Mouse (Mus musculus): ENCODE measurements around the gene Trnau1ap. TPM values are rescaled to one million over a fixed set of nuclear protein-coding genes. Genes with fewer than 3 reads are reported as not detected.

Gene Trnau1ap
- polyA plus RNA-seq, 1 experiment from 2014 or later = 77.0 TPM

GRCm38 (mm10) chr4:132345135-132345842 is 16.0 kb upstream of the Trnau1ap start:
- Histone ChIP-seq H3K4me3 (ENCODE audit: low read length) (peak overlapping the region; percentile 83), H3K4me1 (ENCODE audit: insufficient read depth, low read length) (peaks cover 25% of the 10 kb centered on the region), H3K27ac (ENCODE audit: low read length) (peak overlapping the region; percentile 49; the same call in 1 of the 2 replicates), H3K36me3 (ENCODE audit: insufficient read depth, low read length) (no peaks in the 10 kb centered on the region), H3K27me3 (ENCODE audit: insufficient read depth, low read length) (no peaks in the 10 kb centered on the region), H3K4me2 (replicated peaks; ENCODE audit: low read depth, low read length) (peak overlapping the region; percentile 97), H3K9me3 (ENCODE audit: low read length) (no peaks in the 10 kb centered on the region), H3K9ac (replicated peaks; ENCODE audit: low read length) (peak overlapping the region; percentile 80)
- under 1% methylated on average over 83 of the region's 83 CpGs for WGBS
- peak; percentile 92 for ATAC-seq (ENCODE audit: low FRiP score, low TSS enrichment)

GRCm38 (mm10) chr4:132344403-132345134 is 15.2 kb upstream of the Trnau1ap start:
- 0 out of 2 replicates have a peak, but pooled peaks have one; percentile 8 for ATAC-seq (ENCODE audit: low FRiP score, low TSS enrichment)
- WGBS = 3% methylated on average over 13 of the region's 13 CpGs
- Histone ChIP-seq H3K4me3 (ENCODE audit: low read length) (peak overlapping the region; percentile 83), H3K36me3 (ENCODE audit: insufficient read depth, low read length) (peaks cover 3% of the 10 kb centered on the region; the same call in 1 of the 2 replicates), H3K4me1 (ENCODE audit: insufficient read depth, low read length) (peaks cover 25% of the 10 kb centered on the region), H3K27ac (ENCODE audit: low read length) (peak overlapping the region; percentile 49; the same call in 1 of the 2 replicates), H3K4me2 (replicated peaks; ENCODE audit: low read depth, low read length) (peak overlapping the region; percentile 97), H3K9ac (replicated peaks; ENCODE audit: low read length) (peak overlapping the region; percentile 80), H3K9me3 (ENCODE audit: low read length) (no peaks in the 10 kb centered on the region), H3K27me3 (ENCODE audit: insufficient read depth, low read length) (no peaks in the 10 kb centered on the region)

DNA sequence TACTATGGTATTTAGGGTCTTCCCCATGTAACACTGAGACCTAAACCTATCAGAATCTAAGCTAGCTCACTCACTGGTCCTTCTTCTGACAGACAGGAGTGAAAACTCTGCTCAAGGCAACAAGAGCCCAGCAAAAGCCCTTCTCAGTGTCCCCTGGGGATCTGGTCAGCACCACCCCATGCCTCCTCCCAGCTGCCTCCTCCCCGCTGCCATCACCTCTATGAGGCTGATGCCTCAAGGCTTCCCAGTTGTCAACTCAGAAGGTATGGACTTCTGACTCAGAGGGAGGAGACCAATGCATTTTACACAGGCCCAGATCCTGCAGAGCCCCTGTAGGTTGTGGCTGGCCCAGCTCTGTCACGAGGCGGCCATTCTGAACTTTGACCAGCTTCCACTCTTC is 12.1 kb upstream of the Trnau1ap start:
- Histone ChIP-seq H3K27ac (ENCODE audit: low read length) (no peak overlapping the region), H3K4me3 (ENCODE audit: low read length) (no peak overlapping the region), H3K27me3 (ENCODE audit: insufficient read depth, low read length) (no peaks in the 10 kb centered on the region), H3K4me1 (ENCODE audit: insufficient read depth, low read length) (peaks cover 25% of the 10 kb centered on the region), H3K9ac (replicated peaks; ENCODE audit: low read length) (no peak overlapping the region), H3K9me3 (ENCODE audit: low read length) (no peaks in the 10 kb centered on the region), H3K36me3 (ENCODE audit: insufficient read depth, low read length) (peaks cover 30% of the 10 kb centered on the region), H3K4me2 (replicated peaks; ENCODE audit: low read depth, low read length) (no peak overlapping the region)
- WGBS = 91% methylated on average over 3 of the region's 3 CpGs
- ATAC-seq (ENCODE audit: low FRiP score, low TSS enrichment) = no peak

GRCm38 (mm10) chr4:132338943-132339342 is 9.6 kb upstream of the Trnau1ap start:
- ATAC-seq (ENCODE audit: low FRiP score, low TSS enrichment) = no peak

DNA sequence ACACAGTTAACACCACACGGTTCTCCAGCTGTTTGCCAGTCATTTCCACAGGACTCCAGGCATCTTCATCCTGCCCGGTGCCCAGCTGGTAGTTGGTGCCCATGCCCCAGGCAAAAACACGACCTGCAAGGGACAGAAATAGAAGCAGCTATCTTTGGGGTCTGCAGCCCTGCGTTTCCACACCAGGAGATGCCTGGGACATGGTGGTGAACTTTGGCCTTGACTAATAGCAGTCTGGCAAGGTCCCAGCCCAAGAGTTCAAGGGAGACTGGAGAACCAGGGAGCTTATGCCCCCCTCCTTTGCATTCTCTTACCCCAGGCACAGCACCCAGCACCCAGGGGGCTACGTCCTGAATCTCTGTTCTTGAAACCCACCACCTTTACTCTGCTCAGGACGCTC is 3.5 kb upstream of the Trnau1ap start:
- WGBS = 89% methylated on average over 6 of the region's 6 CpGs
- Histone ChIP-seq H3K4me1 (ENCODE audit: insufficient read depth, low read length) (peaks cover 14% of the 10 kb centered on the region), H3K4me2 (replicated peaks; ENCODE audit: low read depth, low read length) (no peak overlapping the region), H3K4me3 (ENCODE audit: low read length) (no peak overlapping the region), H3K9me3 (ENCODE audit: low read length) (no peaks in the 10 kb centered on the region), H3K9ac (replicated peaks; ENCODE audit: low read length) (no peak overlapping the region), H3K27me3 (ENCODE audit: insufficient read depth, low read length) (no peaks in the 10 kb centered on the region), H3K27ac (ENCODE audit: low read length) (no peak overlapping the region), H3K36me3 (ENCODE audit: insufficient read depth, low read length) (peaks cover 50% of the 10 kb centered on the region)
- ATAC-seq (ENCODE audit: low FRiP score, low TSS enrichment) = no peak

More at GRCm38 (mm10) chr4:132338943-132339342, 9.6 kb upstream of the Trnau1ap start:
- H3K9ac ChIP-seq (replicated peaks; ENCODE audit: low read length) = no peak overlapping the region
- H3K36me3 ChIP-seq (ENCODE audit: insufficient read depth, low read length) = peaks cover 49% of the 10 kb centered on the region
- no peaks in the 10 kb centered on the region for H3K27me3 ChIP-seq (ENCODE audit: insufficient read depth, low read length)
- H3K9me3 ChIP-seq (ENCODE audit: low read length) = no peaks in the 10 kb centered on the region
- no peak overlapping the region for H3K4me3 ChIP-seq (ENCODE audit: low read length)
- H3K4me2 ChIP-seq (replicated peaks; ENCODE audit: low read depth, low read length) = no peak overlapping the region
- peaks cover 12% of the 10 kb centered on the region for H3K4me1 ChIP-seq (ENCODE audit: insufficient read depth, low read length)
- WGBS = 89% methylated on average over 13 of the region's 13 CpGs
- H3K27ac ChIP-seq (ENCODE audit: low read length) = no peak overlapping the region

- no peak overlapping the region for H3K4me3 ChIP-seq (ENCODE audit: low read length)
- H3K9me3 ChIP-seq (ENCODE audit: low read length) = no peaks in the 10 kb centered on the region
- H3K36me3 ChIP-seq (ENCODE audit: insufficient read depth, low read length) = peaks cover 43% of the 10 kb centered on the region
- peaks cover 14% of the 10 kb centered on the region for H3K4me1 ChIP-seq (ENCODE audit: insufficient read depth, low read length)
- no peak for ATAC-seq (ENCODE audit: low FRiP score, low TSS enrichment)
- no peak overlapping the region for H3K9ac ChIP-seq (replicated peaks; ENCODE audit: low read length)
- H3K27ac ChIP-seq (ENCODE audit: low read length) = no peak overlapping the region
- 74% methylated on average over 3 of the region's 3 CpGs for WGBS
- H3K4me2 ChIP-seq (replicated peaks; ENCODE audit: low read depth, low read length) = no peak overlapping the region
- H3K27me3 ChIP-seq (ENCODE audit: insufficient read depth, low read length) = no peaks in the 10 kb centered on the region
Observed at GRCm38 (mm10) chr4:132331960-132332359, 2.6 kb upstream of the Trnau1ap start.

- Histone ChIP-seq H3K4me3 (ENCODE audit: low read length) (peak overlapping the region; percentile 80), H3K4me1 (ENCODE audit: insufficient read depth, low read length) (peaks cover 14% of the 10 kb centered on the region), H3K27me3 (ENCODE audit: insufficient read depth, low read length) (no peaks in the 10 kb centered on the region), H3K4me2 (replicated peaks; ENCODE audit: low read depth, low read length) (peak overlapping the region; percentile 80), H3K36me3 (ENCODE audit: insufficient read depth, low read length) (peaks cover 38% of the 10 kb centered on the region), H3K9ac (replicated peaks; ENCODE audit: low read length) (peak overlapping the region; percentile 93), H3K9me3 (ENCODE audit: low read length) (no peaks in the 10 kb centered on the region), H3K27ac (ENCODE audit: low read length) (peak overlapping the region; percentile 93)
- WGBS = 7% methylated on average over 10 of the region's 10 CpGs
- ATAC-seq (ENCODE audit: low FRiP score, low TSS enrichment) = peak; percentile 17
Observed at GRCm38 (mm10) chr4:132329835-132330354, 557 bp upstream of the Trnau1ap start.

DNA sequence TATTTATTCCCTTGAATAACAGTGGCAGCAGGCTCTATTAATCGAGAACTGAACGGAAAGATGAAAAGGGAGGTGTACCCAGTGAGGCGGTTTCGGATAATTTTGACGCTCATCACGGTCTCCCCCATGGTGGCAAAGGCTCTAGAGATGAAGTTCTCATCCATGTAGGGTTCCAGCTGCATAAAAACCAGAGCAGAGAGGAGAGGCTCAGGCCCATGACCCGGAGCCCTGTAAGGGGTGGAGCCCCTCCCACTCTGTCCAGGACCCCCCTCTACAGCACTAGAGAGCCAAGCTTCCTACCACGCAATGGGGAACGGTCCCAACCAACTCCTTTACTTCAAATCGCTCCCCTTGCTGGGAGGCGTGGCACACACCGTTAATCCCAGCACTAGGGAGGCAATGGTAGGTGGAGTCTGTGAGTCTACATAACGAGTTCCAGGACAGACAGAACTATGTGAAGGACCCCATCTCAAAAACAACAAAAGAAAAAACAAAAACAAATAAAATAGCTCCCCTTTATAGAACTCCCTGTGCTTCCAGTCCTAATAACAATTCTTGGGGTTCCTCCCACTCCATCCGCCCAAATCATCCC is 851 bp downstream of the Trnau1ap start:
- Histone ChIP-seq H3K27me3 (ENCODE audit: insufficient read depth, low read length) (no peaks in the 10 kb centered on the region), H3K36me3 (ENCODE audit: insufficient read depth, low read length) (peaks cover 38% of the 10 kb centered on the region), H3K9me3 (ENCODE audit: low read length) (no peaks in the 10 kb centered on the region), H3K27ac (ENCODE audit: low read length) (peak overlapping the region; percentile 93), H3K4me1 (ENCODE audit: insufficient read depth, low read length) (peaks cover 14% of the 10 kb centered on the region), H3K4me3 (ENCODE audit: low read length) (peak overlapping the region; percentile 80), H3K4me2 (replicated peaks; ENCODE audit: low read depth, low read length) (peak overlapping the region; percentile 80), H3K9ac (replicated peaks; ENCODE audit: low read length) (peak overlapping the region; percentile 93)
- ATAC-seq (ENCODE audit: low FRiP score, low TSS enrichment) = peak; percentile 28; the same call in 1 of the 2 replicates
- WGBS = 47% methylated on average over 14 of the region's 14 CpGs

GRCm38 (mm10) chr4:132326481-132326880 is 2.9 kb downstream of the Trnau1ap start:
- no peaks in the 10 kb centered on the region for H3K27me3 ChIP-seq (ENCODE audit: insufficient read depth, low read length)
- H3K9me3 ChIP-seq (ENCODE audit: low read length) = no peaks in the 10 kb centered on the region
- no peak overlapping the region for H3K27ac ChIP-seq (ENCODE audit: low read length)
- peaks cover 14% of the 10 kb centered on the region for H3K4me1 ChIP-seq (ENCODE audit: insufficient read depth, low read length)
- H3K36me3 ChIP-seq (ENCODE audit: insufficient read depth, low read length) = peaks cover 32% of the 10 kb centered on the region
- no peak overlapping the region for H3K4me2 ChIP-seq (replicated peaks; ENCODE audit: low read depth, low read length)
- ATAC-seq (ENCODE audit: low FRiP score, low TSS enrichment) = no peak
- no peak overlapping the region for H3K9ac ChIP-seq (replicated peaks; ENCODE audit: low read length)
- no peak overlapping the region for H3K4me3 ChIP-seq (ENCODE audit: low read length)
- 75% methylated on average over 5 of the region's 5 CpGs for WGBS

Data from kidney, embryonic 16.5 days (tissue).